In the genomic region with DNA sequence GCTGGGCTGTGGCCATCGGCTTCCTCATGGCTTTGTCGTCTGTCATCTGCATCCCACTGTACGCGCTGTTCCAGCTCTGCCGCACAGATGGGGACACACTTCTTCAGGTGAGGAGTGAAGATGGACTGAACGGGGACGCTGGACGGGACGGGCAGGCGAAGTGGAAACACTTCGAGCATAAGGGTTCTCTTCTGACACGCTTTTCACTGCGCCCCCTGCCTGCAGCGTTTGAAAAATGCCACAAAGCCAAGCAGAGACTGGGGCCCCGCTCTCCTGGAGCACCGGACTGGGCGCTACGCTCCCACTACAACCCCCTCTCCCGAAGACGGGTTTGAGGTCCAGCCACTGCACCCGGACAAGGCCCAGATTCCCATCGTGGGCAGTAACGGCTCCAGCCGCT, we compare ENCODE assay signal across 8 mouse cellular contexts. TPM values are rescaled to one million over a fixed set of nuclear protein-coding genes. Genes with fewer than 3 reads are reported as not detected.
DNase-seq lines count a peak whose midpoint lies in the region; ATAC-seq and TF ChIP-seq lines count a peak whose summit lies in the region.

No protein-coding gene starts in this region.

- intact Hi-C loops in left cerebral cortex, adult 2 months (cut with DNase I), result loop anchor here (2.0 kb wide), 1 partner anchor 39 kb away; no protein-coding TSS in a partner anchor

- peak overlapping the region; percentile 21; the same call in 1 of the 2 replicates for H3K4me2 ChIP-seq in forebrain, embryonic 14.5 days (ENCODE audit: low read length)
- H3K4me2 ChIP-seq in hindbrain, embryonic 12.5 days (replicated peaks), result peak overlapping the region; percentile 19; the same call in 1 of the 2 replicates
- H3K4me2 ChIP-seq in liver, embryonic 11.5 days, result peak overlapping the region; percentile 15; the same call in 1 of the 2 replicates

- H3K4me3 ChIP-seq in left cerebral cortex, adult 2 months, result no peak overlapping the region
- H3K4me3 ChIP-seq in bone marrow, adult 2 months (replicated peaks; ENCODE audit: control insufficient read depth, low read depth, low read length), result no peak overlapping the region
- H3K4me3 ChIP-seq in forebrain, embryonic 14.5 days (ENCODE audit: low read depth, low read length), result no peak overlapping the region
- H3K4me3 ChIP-seq in hindbrain, embryonic 12.5 days, result no peak overlapping the region
- no peak overlapping the region for H3K4me3 ChIP-seq in liver, embryonic 11.5 days (ENCODE audit: low read depth, low read length)

- no peak overlapping the region for H3K9ac ChIP-seq in forebrain, embryonic 14.5 days (ENCODE audit: low read length)
- no peak overlapping the region for H3K9ac ChIP-seq in hindbrain, embryonic 12.5 days
- no peak overlapping the region for H3K9ac ChIP-seq in liver, embryonic 11.5 days (ENCODE audit: low read depth, low read length)

- H3K9me3 ChIP-seq in forebrain, embryonic 14.5 days (replicated peaks; ENCODE audit: control insufficient read depth, low read length), result no peaks in the 10 kb centered on the region
- no peaks in the 10 kb centered on the region for H3K9me3 ChIP-seq in hindbrain, embryonic 12.5 days (replicated peaks)
- no peaks in the 10 kb centered on the region for H3K9me3 ChIP-seq in liver, embryonic 11.5 days (ENCODE audit: control insufficient read depth, low read length)

- WGBS in bone marrow, adult 2 months, result 16% methylated on average over 24 of the region's 24 CpGs
- 14% methylated on average over 24 of the region's 24 CpGs for WGBS in forebrain, embryonic 14.5 days
- WGBS in hindbrain, embryonic 12.5 days, result 17% methylated on average over 24 of the region's 24 CpGs
- 21% methylated on average over 24 of the region's 24 CpGs for WGBS in liver, embryonic 11.5 days

- TF ChIP-seq CTCF in left cerebral cortex, adult 2 months (IDR thresholded peaks at IDR 0.05), result peak; percentile 76
- TF ChIP-seq CTCF in bone marrow, adult 2 months (IDR thresholded peaks at IDR 0.05; ENCODE audit: control insufficient read depth, insufficient read depth, low read length), result peak; percentile 66

- ATAC-seq in forebrain, embryonic 14.5 days, result peak; percentile 46
- no peak; the same call in 1 of the 2 replicates for ATAC-seq in hindbrain, embryonic 12.5 days (ENCODE audit: low FRiP score)
- no peak for ATAC-seq in liver, embryonic 11.5 days (replicated peaks; ENCODE audit: low FRiP score)

- no peak for TF ChIP-seq POLR2A in bone marrow, adult 2 months (IDR thresholded peaks at IDR 0.05; ENCODE audit: borderline replicate concordance, control insufficient read depth, low read depth, low read length)

- no peaks in the 10 kb centered on the region for H3K27me3 ChIP-seq in forebrain, embryonic 14.5 days (replicated peaks; ENCODE audit: control insufficient read depth, insufficient read depth, low read length)
- 0 out of 2 replicates have a peak, but pooled peaks cover 5% of the 10 kb centered on the region for H3K27me3 ChIP-seq in hindbrain, embryonic 12.5 days
- peaks cover 3% of the 10 kb centered on the region for H3K27me3 ChIP-seq in liver, embryonic 11.5 days (replicated peaks; ENCODE audit: control insufficient read depth, insufficient read depth, low read length)

- H3K36me3 ChIP-seq in forebrain, embryonic 14.5 days (ENCODE audit: control insufficient read depth, insufficient read depth, low read length), result no peaks in the 10 kb centered on the region
- 0 out of 2 replicates have a peak, but pooled peaks cover 2% of the 10 kb centered on the region for H3K36me3 ChIP-seq in hindbrain, embryonic 12.5 days
- H3K36me3 ChIP-seq in liver, embryonic 11.5 days (ENCODE audit: control insufficient read depth, insufficient read depth, low read length), result peaks cover 12% of the 10 kb centered on the region; the same call in 1 of the 2 replicates

- H3K4me1 ChIP-seq in bone marrow, adult 2 months (ENCODE audit: control insufficient read depth, insufficient read depth, low read length), result no peaks in the 10 kb centered on the region; the same call in 1 of the 2 replicates
- H3K4me1 ChIP-seq in forebrain, embryonic 14.5 days (ENCODE audit: control insufficient read depth, insufficient read depth, low read length), result 0 out of 2 replicates have a peak, but pooled peaks cover 2% of the 10 kb centered on the region
- peaks cover 31% of the 10 kb centered on the region for H3K4me1 ChIP-seq in hindbrain, embryonic 12.5 days
- peaks cover 28% of the 10 kb centered on the region for H3K4me1 ChIP-seq in liver, embryonic 11.5 days (replicated peaks; ENCODE audit: control insufficient read depth, insufficient read depth, low read length)

- peak in 1 of 2 experiments; percentile 64 for DNase-seq in left cerebral cortex, adult 2 months (ENCODE audit: extremely low spot score in 1 of 2, low spot score in 2 of 2)
- no peak for DNase-seq in left cerebral cortex, adult 9 months (ENCODE audit: low spot score in 2 of 2)
- peak; percentile 73 for DNase-seq in forebrain, embryonic 14.5 days (ENCODE audit: low spot score)
- peak; percentile 62 for DNase-seq in liver, embryonic 11.5 days (ENCODE audit: low spot score)
- DNase-seq in naive thymus-derived CD4-positive, alpha-beta T cell, adult 2 months (ENCODE audit: low read depth), result peak; percentile 59
- DNase-seq in urinary bladder, postnatal 4 days (ENCODE audit: low spot score in 2 of 2), result peak; percentile 45 to 72

- H3K27ac ChIP-seq in left cerebral cortex, adult 2 months, result no peak overlapping the region
- no peak overlapping the region for H3K27ac ChIP-seq in bone marrow, adult 2 months (ENCODE audit: control insufficient read depth, insufficient read depth, low read depth, low read length, poor library complexity)
- no peak overlapping the region for H3K27ac ChIP-seq in forebrain, embryonic 14.5 days (ENCODE audit: low read depth, low read length)
- H3K27ac ChIP-seq in hindbrain, embryonic 12.5 days, result no peak overlapping the region
- no peak overlapping the region for H3K27ac ChIP-seq in liver, embryonic 11.5 days (ENCODE audit: low read depth, low read length)

RNA-seq across cellular contexts. Expression of a gene that starts 4.5 kb away (rescaled TPM):
- 1 to 10 TPM in 1 of 2 experiments, under 1 TPM in 1; 0.94 to 1.4 TPM for total RNA-seq in left cerebral cortex, adult 2 months (2021)
- polyA plus RNA-seq in bone marrow, adult 2 months (2011; ENCODE audit: insufficient read depth, insufficient read length, low replicate concordance, missing spikeins), result 1.1 TPM in 1 of 2 replicates, not detected in the other
- polyA plus RNA-seq in forebrain, embryonic 14.5 days (2014; fragmentation: Nextera tagmentation; extraction: Ambion mirVana), result 1.5 and 1.6 TPM in 2 replicates
- 2.9 TPM in 2 replicates for polyA plus RNA-seq in hindbrain, embryonic 12.5 days (2016; fragmentation: Nextera tagmentation; extraction: Ambion mirVana)
- 1.1 and 1.5 TPM in 2 replicates for polyA plus RNA-seq in liver, embryonic 11.5 days (2014; fragmentation: Nextera tagmentation; extraction: Ambion mirVana)

RNA-seq across cellular contexts. Expression of a gene that starts 15.5 kb away (rescaled TPM):
- 10 to 100 TPM; 86.7 to 90.6 TPM for total RNA-seq in left cerebral cortex, adult 2 months (2021)
- 1.6 and 2.4 TPM in 2 replicates for polyA plus RNA-seq in bone marrow, adult 2 months (2011; ENCODE audit: insufficient read depth, insufficient read length, low replicate concordance, missing spikeins)
- 49.1 and 50.6 TPM in 2 replicates for polyA plus RNA-seq in forebrain, embryonic 14.5 days (2014; fragmentation: Nextera tagmentation; extraction: Ambion mirVana)
- polyA plus RNA-seq in hindbrain, embryonic 12.5 days (2016; fragmentation: Nextera tagmentation; extraction: Ambion mirVana), result 43.9 and 44.3 TPM in 2 replicates
- 9.3 and 10.5 TPM in 2 replicates for polyA plus RNA-seq in liver, embryonic 11.5 days (2014; fragmentation: Nextera tagmentation; extraction: Ambion mirVana)

RNA-seq across cellular contexts. Expression of a gene that starts 19.3 kb away (rescaled TPM):
- total RNA-seq in left cerebral cortex, adult 2 months (2021), result 100 to 1,000 TPM; 430 to 462 TPM
- polyA plus RNA-seq in bone marrow, adult 2 months (2011; ENCODE audit: insufficient read depth, insufficient read length, low replicate concordance, missing spikeins), result 227 and 442 TPM in 2 replicates
- polyA plus RNA-seq in forebrain, embryonic 14.5 days (2014; fragmentation: Nextera tagmentation; extraction: Ambion mirVana), result 483 and 520 TPM in 2 replicates
- 267 and 289 TPM in 2 replicates for polyA plus RNA-seq in hindbrain, embryonic 12.5 days (2016; fragmentation: Nextera tagmentation; extraction: Ambion mirVana)
- polyA plus RNA-seq in liver, embryonic 11.5 days (2014; fragmentation: Nextera tagmentation; extraction: Ambion mirVana), result 212 and 229 TPM in 2 replicates

RNA-seq across cellular contexts. Expression of a gene that starts 24.0 kb away (rescaled TPM):
- total RNA-seq in left cerebral cortex, adult 2 months (2021), result 10 to 100 TPM in 1 of 2 experiments, 1 to 10 TPM in 1; 9.1 to 11.4 TPM
- polyA plus RNA-seq in bone marrow, adult 2 months (2011; ENCODE audit: insufficient read depth, insufficient read length, low replicate concordance, missing spikeins), result 4.7 and 7.0 TPM in 2 replicates
- 26.8 and 31.9 TPM in 2 replicates for polyA plus RNA-seq in forebrain, embryonic 14.5 days (2014; fragmentation: Nextera tagmentation; extraction: Ambion mirVana)
- polyA plus RNA-seq in hindbrain, embryonic 12.5 days (2016; fragmentation: Nextera tagmentation; extraction: Ambion mirVana), result 20.5 and 22.4 TPM in 2 replicates
- polyA plus RNA-seq in liver, embryonic 11.5 days (2014; fragmentation: Nextera tagmentation; extraction: Ambion mirVana), result 21.9 and 23.1 TPM in 2 replicates

RNA-seq across cellular contexts. Expression of a gene that starts 33.5 kb away (rescaled TPM):
- total RNA-seq in left cerebral cortex, adult 2 months (2021), result 10 to 100 TPM; 34.2 to 35.4 TPM
- 87.0 and 92.4 TPM in 2 replicates for polyA plus RNA-seq in bone marrow, adult 2 months (2011; ENCODE audit: insufficient read depth, insufficient read length, low replicate concordance, missing spikeins)
- 8.0 and 9.6 TPM in 2 replicates for polyA plus RNA-seq in forebrain, embryonic 14.5 days (2014; fragmentation: Nextera tagmentation; extraction: Ambion mirVana)
- 14.1 and 19.7 TPM in 2 replicates for polyA plus RNA-seq in hindbrain, embryonic 12.5 days (2016; fragmentation: Nextera tagmentation; extraction: Ambion mirVana)
- polyA plus RNA-seq in liver, embryonic 11.5 days (2014; fragmentation: Nextera tagmentation; extraction: Ambion mirVana), result 21.7 and 26.3 TPM in 2 replicates

Comparison
In these comparisons a context has a peak if more than half of its experiments do, and no peak if none do; other contexts are left out.
1. DNase-seq: peak in forebrain, embryonic 14.5 days (single experiment), liver, embryonic 11.5 days (single experiment), naive thymus-derived CD4-positive, alpha-beta T cell, adult 2 months (single experiment) and urinary bladder, postnatal 4 days (2 of 2); none in left cerebral cortex, adult 9 months (0 of 2).
2. Peak in every context shown above with its lines, with median percentiles within 50 percentile points of each other: H3K4me2 ChIP-seq.